Mouse (Mus musculus) stomach, embryonic 14.5 days (tissue): ENCODE data around the gene Spatc1l. TPM values are rescaled to one million over a fixed set of nuclear protein-coding genes. Genes with fewer than 3 reads are reported as not detected.

Experiments
- ATAC-seq: fragments of 200-750 bp; cut with Nextera tagmentation; 2 replicates; pipeline ENCODE4 v1.8.0; 2017; ENCODE audit warnings: low read depth, moderate TSS enrichment; ENCODE audit not compliant: insufficient number of reproducible peaks, insufficient read depth, low FRiP score
- H3K27ac ChIP-seq: fragments of 300-500 bp; sonication (generic); 2 replicates; pipeline ENCODE4 v1.5.1; 2014; ENCODE audit warnings: mild to moderate bottlenecking, low read length, moderate library complexity, mixed read lengths
- H3K27me3 ChIP-seq: fragments of 300-500 bp; sonication (generic); 2 replicates; pipeline ENCODE4 v1.6.1; 2014; ENCODE audit warnings: low read length, control low read depth, mixed read lengths; ENCODE audit not compliant: control insufficient read depth, insufficient read depth
- H3K36me3 ChIP-seq: fragments of 300-500 bp; sonication (generic); 2 replicates; pipeline ENCODE4 v1.6.1; 2014; ENCODE audit warnings: mild to moderate bottlenecking, control low read depth, low read length, moderate library complexity, mixed read lengths; ENCODE audit not compliant: control insufficient read depth, insufficient read depth
- H3K4me1 ChIP-seq: fragments of 300-500 bp; sonication (generic); 2 replicates; pipeline ENCODE4 v1.6.1; 2014; ENCODE audit warnings: low read length, control low read depth, mixed read lengths; ENCODE audit not compliant: control insufficient read depth, insufficient read depth
- H3K4me2 ChIP-seq: fragments of 300-500 bp; sonication (generic); replicated peaks from 2 replicates; pipeline ENCODE4 v1.6.1; 2014; ENCODE audit warnings: low read depth, low read length, control low read depth
- H3K4me3 ChIP-seq: fragments of 300-500 bp; sonication (generic); 2 replicates; pipeline ENCODE4 v1.5.1; 2014; ENCODE audit warnings: low read depth, low read length, control low read depth
- H3K9ac ChIP-seq: fragments of 300-500 bp; sonication (generic); replicated peaks from 2 replicates; pipeline ENCODE4 v1.6.1; 2014; ENCODE audit warnings: low read depth, mild to moderate bottlenecking, control low read depth, low read length, moderate library complexity, mixed read lengths
- H3K9me3 ChIP-seq: fragments of 300-500 bp; sonication (generic); 2 replicates; pipeline ENCODE4 v1.6.1; 2016; ENCODE audit warnings: low read depth, low read length, control low read depth; ENCODE audit not compliant: control insufficient read depth
- WGBS: fragments of 180-500 bp; shearing (Covaris S2); extraction: QIAGEN DNeasy Blood & Tissue Kit; methylation state at CpG from one replicate; pipeline ENCODE4 v1.1.7; 2014; 5-methylcytosine and 5-hydroxymethylcytosine counted together
- polyA plus RNA-seq: library from polyadenylated mRNA; unstranded; fragments of >200 nt; fragmentation: Nextera tagmentation; extraction: Ambion mirVana; gene quantifications from 2 replicates; pipeline ENCODE4 v1.2.1, GENCODE M21; 2014

Spatc1l gene
- polyA plus RNA-seq, 1 experiment from 2014 or later, result 0.23 TPM

GRCm38 (mm10) chr10:76542636-76543375 lies 19.3 kb upstream of the Spatc1l start:
- no peaks in the 10 kb centered on the region for H3K9me3 ChIP-seq
- peaks cover 70% of the 10 kb centered on the region for H3K36me3 ChIP-seq
- no peak overlapping the region for H3K27ac ChIP-seq
- no peaks in the 10 kb centered on the region for H3K27me3 ChIP-seq
- no peak overlapping the region for H3K4me2 ChIP-seq
- H3K4me3 ChIP-seq, result no peak overlapping the region
- WGBS, result 85% methylated on average over 10 of the region's 10 CpGs
- no peak for ATAC-seq
- no peaks in the 10 kb centered on the region for H3K4me1 ChIP-seq
- no peak overlapping the region for H3K9ac ChIP-seq

- Histone ChIP-seq H3K27me3 (no peaks in the 10 kb centered on the region), H3K36me3 (peaks cover 75% of the 10 kb centered on the region), H3K9ac (no peak overlapping the region), H3K9me3 (no peaks in the 10 kb centered on the region), H3K27ac (no peak overlapping the region), H3K4me1 (no peaks in the 10 kb centered on the region), H3K4me3 (no peak overlapping the region), H3K4me2 (no peak overlapping the region)
- 93% methylated on average over 8 of the region's 8 CpGs for WGBS
- no peak for ATAC-seq
Observed at GRCm38 (mm10) chr10:76546566-76546965, 15.5 kb upstream of the Spatc1l start.

- Histone ChIP-seq H3K27me3 (no peaks in the 10 kb centered on the region), H3K36me3 (peaks cover 78% of the 10 kb centered on the region), H3K9me3 (no peaks in the 10 kb centered on the region), H3K27ac (no peak overlapping the region), H3K9ac (no peak overlapping the region), H3K4me3 (no peak overlapping the region), H3K4me1 (no peaks in the 10 kb centered on the region), H3K4me2 (no peak overlapping the region)
- WGBS, result 91% methylated on average over 8 of the region's 8 CpGs
- no peak for ATAC-seq
Observed at GRCm38 (mm10) chr10:76548218-76548617, 13.9 kb upstream of the Spatc1l start.

- H3K27ac ChIP-seq, result no peak overlapping the region
- H3K9me3 ChIP-seq, result no peaks in the 10 kb centered on the region
- ATAC-seq, result no peak
- no peaks in the 10 kb centered on the region for H3K27me3 ChIP-seq
- no peak overlapping the region for H3K4me3 ChIP-seq
- peaks cover 68% of the 10 kb centered on the region for H3K36me3 ChIP-seq
- no peak overlapping the region for H3K4me2 ChIP-seq
- H3K9ac ChIP-seq, result no peak overlapping the region
- 83% methylated on average over 5 of the region's 5 CpGs for WGBS
- H3K4me1 ChIP-seq, result no peaks in the 10 kb centered on the region
Observed at GRCm38 (mm10) chr10:76550458-76550857, 11.6 kb upstream of the Spatc1l start.

- ATAC-seq, result no peak
- Histone ChIP-seq H3K27ac (no peak overlapping the region), H3K9ac (no peak overlapping the region), H3K27me3 (no peaks in the 10 kb centered on the region), H3K36me3 (peaks cover 59% of the 10 kb centered on the region), H3K9me3 (no peaks in the 10 kb centered on the region), H3K4me1 (no peaks in the 10 kb centered on the region), H3K4me2 (no peak overlapping the region), H3K4me3 (no peak overlapping the region)
- 67% methylated on average over 3 of the region's 3 CpGs for WGBS
Observed at GRCm38 (mm10) chr10:76551556-76551955, 10.5 kb upstream of the Spatc1l start.

- Histone ChIP-seq H3K4me2 (no peak overlapping the region), H3K27me3 (no peaks in the 10 kb centered on the region), H3K9ac (no peak overlapping the region), H3K4me3 (no peak overlapping the region), H3K9me3 (no peaks in the 10 kb centered on the region), H3K4me1 (no peaks in the 10 kb centered on the region), H3K27ac (no peak overlapping the region), H3K36me3 (peaks cover 44% of the 10 kb centered on the region)
- no peak for ATAC-seq
- whole genome bisulfite sequencing, result 92% methylated on average over 5 of the region's 5 CpGs
Observed at GRCm38 (mm10) chr10:76554061-76554460, 8.0 kb upstream of the Spatc1l start.

- Histone ChIP-seq H3K4me3 (no peak overlapping the region), H3K27ac (no peak overlapping the region), H3K4me1 (no peaks in the 10 kb centered on the region), H3K27me3 (no peaks in the 10 kb centered on the region), H3K9ac (no peak overlapping the region), H3K36me3 (no peaks in the 10 kb centered on the region), H3K9me3 (no peaks in the 10 kb centered on the region), H3K4me2 (no peak overlapping the region)
- WGBS, result 88% methylated on average over 22 of the region's 22 CpGs
- no peak for ATAC-seq
Observed at GRCm38 (mm10) chr10:76569996-76570685, 8.1 kb downstream of the Spatc1l start.

GRCm38 (mm10) chr10:76571070-76571469 lies 9.0 kb downstream of the Spatc1l start:
- WGBS, result 56% methylated on average over 2 of the region's 2 CpGs
- no peak overlapping the region for H3K4me3 ChIP-seq

More at GRCm38 (mm10) chr10:76571070-76571469, 9.0 kb downstream of the Spatc1l start:
- Histone ChIP-seq H3K9me3 (no peaks in the 10 kb centered on the region), H3K27ac (no peak overlapping the region), H3K4me2 (no peak overlapping the region), H3K4me1 (no peaks in the 10 kb centered on the region), H3K9ac (no peak overlapping the region), H3K36me3 (no peaks in the 10 kb centered on the region), H3K27me3 (no peaks in the 10 kb centered on the region)
- ATAC-seq, result no peak
